In the genomic region with DNA sequence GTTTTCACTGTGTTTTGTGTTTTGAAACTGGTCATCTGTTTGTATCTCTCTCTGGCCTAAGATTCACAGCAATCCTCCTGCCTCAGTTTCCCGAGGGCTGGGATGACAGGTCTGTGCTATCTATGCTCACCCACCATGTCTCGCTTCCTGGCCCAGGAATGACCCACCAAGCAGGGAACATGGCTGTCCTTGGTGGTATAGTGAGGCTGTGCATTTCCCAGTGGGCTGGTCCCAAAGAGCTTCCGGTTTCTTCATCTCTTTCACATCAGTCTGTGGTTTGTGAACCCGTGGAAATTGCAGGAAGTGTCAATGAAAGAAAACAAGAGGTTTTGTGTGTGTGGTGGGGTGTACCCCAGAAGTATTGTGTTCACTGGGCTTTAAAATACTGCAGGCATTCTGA, we compare ENCODE assay signal across 22 mouse cellular contexts. TPM values are rescaled to one million over a fixed set of nuclear protein-coding genes. Genes with fewer than 3 reads are reported as not detected.
"Had no signal": no experiment of that assay in that cellular context is flagged by ENCODE, and none has a peak within 500 bp of the region (broad histone marks: within the 10 kb centered on the region; RNA-seq: fewer than 3 reads in every experiment).

No protein-coding gene starts in this region.

- H3K36me3 ChIP-seq: kidney, embryonic 15.5 days; liver, embryonic 13.5 days; midbrain, embryonic 10.5 days; midbrain, embryonic 13.5 days had no signal

- ATAC-seq: midbrain, embryonic 13.5 days had no signal

- H3K27me3 ChIP-seq: kidney, embryonic 15.5 days; liver, embryonic 13.5 days; midbrain, embryonic 13.5 days had no signal

- H3K27ac ChIP-seq: kidney, embryonic 15.5 days; left cerebral cortex, adult 2 months; liver, embryonic 13.5 days; midbrain, embryonic 10.5 days; midbrain, embryonic 13.5 days had no signal

- H3K9me3 ChIP-seq: kidney, embryonic 15.5 days; liver, embryonic 13.5 days; megakaryocyte, embryonic 14.5 days; midbrain, embryonic 10.5 days; midbrain, embryonic 13.5 days had no signal

- H3K4me1 ChIP-seq: kidney, embryonic 15.5 days; liver, embryonic 13.5 days; midbrain, embryonic 10.5 days; midbrain, embryonic 13.5 days had no signal

- DNase-seq: kidney, adult 8-10 months; kidney, postnatal 10 days; kidney, postnatal 36 days; layer of hippocampus, postnatal 36 days; liver, embryonic 13.5 days; lung, adult 2 months; lung, postnatal 14 days; lung, postnatal 4 days; right cerebral cortex, adult 18-20 months; right cerebral cortex, postnatal 14 days; right cerebral cortex, postnatal 4 days; thymus, adult 2 months; thymus, postnatal 25 days had no signal

- H3K9ac ChIP-seq: kidney, embryonic 15.5 days; liver, embryonic 13.5 days; midbrain, embryonic 13.5 days had no signal

- H3K4me2 ChIP-seq: kidney, embryonic 15.5 days; liver, embryonic 13.5 days; midbrain, embryonic 13.5 days had no signal

- H3K4me3 ChIP-seq: kidney, embryonic 15.5 days; left cerebral cortex, adult 2 months; liver, embryonic 13.5 days; megakaryocyte, embryonic 14.5 days; midbrain, embryonic 10.5 days; midbrain, embryonic 13.5 days had no signal

RNA-seq across cellular contexts. Expression of a gene that starts 15.9 kb away (rescaled TPM):
- polyA plus RNA-seq: liver, adult 2 months; neural tube, embryonic 11.5 days; testis, adult 2 months had no signal

RNA-seq across cellular contexts. Expression of a gene that starts 16.0 kb away (rescaled TPM):
- polyA plus RNA-seq: midbrain, embryonic 10.5 days had no signal

RNA-seq across cellular contexts. Expression of a gene that starts 16.9 kb away (rescaled TPM):
- polyA plus RNA-seq: lung, embryonic 16.5 days; midbrain, embryonic 10.5 days; neural tube, embryonic 11.5 days had no signal

RNA-seq across cellular contexts. Expression of a gene that starts 22.9 kb away (rescaled TPM):
- polyA plus RNA-seq: midbrain, embryonic 10.5 days; testis, adult 2 months had no signal
